ENCODE assay signal across 8 mouse cellular contexts in the genomic region with DNA sequence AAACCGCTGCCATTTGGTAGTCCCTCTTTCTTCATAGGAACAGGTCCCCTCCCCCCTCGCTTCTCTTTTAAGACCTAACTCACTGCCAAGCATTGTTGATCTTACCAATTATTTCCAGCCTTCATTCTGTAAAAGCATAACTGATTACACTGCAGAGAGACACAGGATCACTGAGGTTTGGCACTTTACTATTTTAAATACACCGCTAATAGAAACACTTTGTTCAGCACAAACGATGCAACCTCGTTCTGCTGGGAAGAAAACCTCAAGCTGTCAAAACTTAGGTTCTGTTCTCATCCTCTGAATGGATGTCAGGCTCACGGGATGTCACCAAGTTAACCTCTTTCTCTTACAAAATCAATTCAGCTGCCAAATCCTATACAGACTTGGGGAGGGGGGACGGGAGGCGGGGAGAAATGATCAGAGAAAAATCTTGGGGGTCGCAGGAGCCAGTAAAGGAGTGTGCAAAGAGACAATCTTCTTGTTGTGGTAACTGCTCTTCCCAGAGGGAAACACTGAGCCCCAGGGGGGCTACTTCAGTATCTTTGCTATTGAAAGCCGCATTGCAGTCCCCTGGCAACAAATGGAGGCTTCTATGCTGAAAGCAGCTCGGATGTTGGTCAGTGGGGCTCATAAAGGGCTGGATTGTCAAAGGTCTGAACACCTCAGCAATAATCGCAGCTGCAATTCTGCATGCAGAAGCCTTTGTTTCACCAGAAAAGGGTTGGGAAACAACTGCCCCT. TPM values are rescaled to one million over a fixed set of nuclear protein-coding genes. Genes with fewer than 3 reads are reported as not detected.
DNase-seq lines count a peak whose midpoint lies in the region; ATAC-seq lines count a peak whose summit lies in the region.

No protein-coding gene starts in this region.

- H3K27ac ChIP-seq in kidney, embryonic 15.5 days, result no peak overlapping the region
- H3K27ac ChIP-seq in hindbrain, embryonic 12.5 days, result peak overlapping the region; percentile 83

- 5% methylated on average over 12 of the region's 12 CpGs for WGBS in kidney, embryonic 15.5 days
- WGBS in hindbrain, embryonic 12.5 days, result 3% methylated on average over 12 of the region's 12 CpGs

- no peaks in the 10 kb centered on the region for H3K27me3 ChIP-seq in kidney, embryonic 15.5 days
- H3K27me3 ChIP-seq in hindbrain, embryonic 12.5 days, result no peaks in the 10 kb centered on the region

- H3K36me3 ChIP-seq in kidney, embryonic 15.5 days, result no peaks in the 10 kb centered on the region
- H3K36me3 ChIP-seq in hindbrain, embryonic 12.5 days, result no peaks in the 10 kb centered on the region

- peak overlapping the region; percentile 31 for H3K4me3 ChIP-seq in kidney, embryonic 15.5 days (replicated peaks)
- H3K4me3 ChIP-seq in hindbrain, embryonic 12.5 days, result peak overlapping the region; percentile 31

- peak overlapping the region; percentile 60 for H3K4me2 ChIP-seq in kidney, embryonic 15.5 days
- H3K4me2 ChIP-seq in hindbrain, embryonic 12.5 days (replicated peaks), result peak overlapping the region; percentile 63

- no peak for ATAC-seq in kidney, embryonic 15.5 days (replicated peaks; ENCODE audit: low FRiP score)
- ATAC-seq in hindbrain, embryonic 12.5 days (ENCODE audit: low FRiP score), result peak; percentile 87

- H3K9me3 ChIP-seq in kidney, embryonic 15.5 days (replicated peaks), result no peaks in the 10 kb centered on the region
- no peaks in the 10 kb centered on the region for H3K9me3 ChIP-seq in hindbrain, embryonic 12.5 days (replicated peaks)

- no peak overlapping the region for H3K9ac ChIP-seq in kidney, embryonic 15.5 days
- peak overlapping the region; percentile 50 for H3K9ac ChIP-seq in hindbrain, embryonic 12.5 days

- peaks cover 7% of the 10 kb centered on the region for H3K4me1 ChIP-seq in kidney, embryonic 15.5 days
- peaks cover 15% of the 10 kb centered on the region for H3K4me1 ChIP-seq in hindbrain, embryonic 12.5 days

- DNase-seq in kidney, adult 9 months, result no peak
- peak; percentile 76 for DNase-seq in embryo, embryonic 10 days (ENCODE audit: low spot score)
- peak; percentile 66 for DNase-seq in neural tube, embryonic 10.5 days (ENCODE audit: extremely low spot score, low spot score)
- no peak for DNase-seq in gastrocnemius, postnatal 10 days
- no peak for DNase-seq in gastrocnemius, postnatal 4 days (ENCODE audit: low spot score in 2 of 2)
- DNase-seq in layer of hippocampus, adult 11-12 months (ENCODE audit: low spot score), result no peak

RNA-seq across cellular contexts. Expression of a gene that starts 30.9 kb away (rescaled TPM):
- 86.4 and 88.5 TPM in 2 replicates for polyA plus RNA-seq in kidney, embryonic 15.5 days (2015; fragmentation: Nextera tagmentation; extraction: Ambion mirVana)
- polyA plus RNA-seq in hindbrain, embryonic 12.5 days (2016; fragmentation: Nextera tagmentation; extraction: Ambion mirVana), result 144 and 158 TPM in 2 replicates
- total RNA-seq in gastrocnemius, postnatal 10 days (2021), result 10 to 100 TPM; 77.7 to 91.2 TPM
- total RNA-seq in gastrocnemius, postnatal 4 days (2021), result 100 to 1,000 TPM; 114 to 130 TPM

Comparison
In these comparisons a context has a peak if more than half of its experiments do, and no peak if none do; other contexts are left out.
1. DNase-seq: peak in embryo, embryonic 10 days (single experiment) and neural tube, embryonic 10.5 days (single experiment); none in kidney, adult 9 months (single experiment), gastrocnemius, postnatal 10 days (single experiment), gastrocnemius, postnatal 4 days (0 of 2) and layer of hippocampus, adult 11-12 months (single experiment).